Mouse (Mus musculus): Measurements from ENCODE around the gene Rfpl4b.

DNA sequence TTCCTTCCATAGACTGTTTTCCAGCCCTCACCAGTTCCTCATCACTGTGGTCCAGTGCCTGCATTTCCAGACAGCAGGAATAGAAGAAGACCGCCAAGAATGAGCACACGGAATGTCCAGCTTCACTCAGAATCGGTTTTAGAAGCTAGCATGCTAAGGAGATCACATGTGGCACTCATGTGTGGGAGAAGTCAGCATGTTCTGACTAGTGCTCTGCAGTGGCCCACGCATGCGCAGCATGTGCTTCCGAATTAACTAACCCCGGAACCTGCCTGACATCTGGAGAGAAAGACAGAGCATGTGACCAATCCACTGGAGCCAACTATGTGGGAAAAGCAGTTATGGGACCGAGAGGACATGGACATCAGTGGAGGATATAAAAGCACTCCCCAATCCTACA, 17.5 kb downstream of the Rfpl4b start:
- no peak for TF ChIP-seq GATA1 (IDR thresholded peaks at IDR 0.05; ENCODE audit: borderline replicate concordance, low read length)
- TF ChIP-seq FLI1 (IDR thresholded peaks at IDR 0.05; ENCODE audit: low read length), result no peak

Data from megakaryocyte, embryonic 14.5 days (primary cell).